Mouse (Mus musculus) bone marrow macrophage, adult 2 months (primary cell): ENCODE data around the gene Vps53.

ENCODE experiments used
- CTCF ChIP-seq: IDR thresholded peaks from 2 replicates; pipeline ENCODE4 v1.5.1; 2012; ENCODE audit warnings: low read depth, mild to moderate bottlenecking, low read length, moderate library complexity
- POLR2A ChIP-seq: IDR thresholded peaks from 2 replicates; pipeline ENCODE4 v1.6.1; 2012; ENCODE audit warnings: mild to moderate bottlenecking, low read depth, low read length, borderline replicate concordance

GRCm38 (mm10) chr11:76064411-76064810 is 115.0 kb downstream of the Vps53 start:
- TF ChIP-seq POLR2A, result no peak
- TF ChIP-seq CTCF, result no peak
